Mouse (Mus musculus): ENCODE measurements around the gene Lrrn2. TPM values are rescaled to one million over a fixed set of nuclear protein-coding genes. Genes with fewer than 3 reads are reported as not detected.
A peak's percentile ranks its signal among the peaks of the same experiment; 100 is the strongest.

The Lrrn2 gene
- polyA plus RNA-seq, 1 experiment from 2014 or later = 2.6 TPM

GRCm38 (mm10) chr1:132909951-132910350 is 29.9 kb downstream of the Lrrn2 start:
- Histone ChIP-seq H3K27me3 (ENCODE audit: control insufficient read depth, insufficient read depth, low read length) (no peaks in the 10 kb centered on the region), H3K4me1 (ENCODE audit: control insufficient read depth, insufficient read depth, low read length) (peaks cover 8% of the 10 kb centered on the region), H3K9me3 (ENCODE audit: control insufficient read depth, low read length) (no peaks in the 10 kb centered on the region), H3K36me3 (ENCODE audit: control insufficient read depth, insufficient read depth, low read length) (no peaks in the 10 kb centered on the region), H3K9ac (ENCODE audit: low read length) (no peak overlapping the region), H3K27ac (replicated peaks; ENCODE audit: low read depth, low read length) (no peak overlapping the region), H3K4me2 (ENCODE audit: low read depth, severe bottlenecking) (no peak overlapping the region), H3K4me3 (ENCODE audit: low read depth, low read length) (no peak overlapping the region)
- WGBS = 57% methylated on average over 1 of the region's 1 CpGs
- DNase-seq (ENCODE audit: low spot score) = no peak
- no peak for ATAC-seq (ENCODE audit: insufficient number of reproducible peaks, low FRiP score, low TSS enrichment, low read depth)

- no peak overlapping the region for H3K4me2 ChIP-seq (ENCODE audit: low read depth, severe bottlenecking)
- no peak overlapping the region for H3K27ac ChIP-seq (replicated peaks; ENCODE audit: low read depth, low read length)
- no peaks in the 10 kb centered on the region for H3K9me3 ChIP-seq (ENCODE audit: control insufficient read depth, low read length)
- ATAC-seq (ENCODE audit: insufficient number of reproducible peaks, low FRiP score, low TSS enrichment, low read depth) = no peak
- no peak overlapping the region for H3K4me3 ChIP-seq (ENCODE audit: low read depth, low read length)
- 13% methylated on average over 11 of the region's 11 CpGs for WGBS
- H3K4me1 ChIP-seq (ENCODE audit: control insufficient read depth, insufficient read depth, low read length) = peaks cover 8% of the 10 kb centered on the region
- peak; percentile 33 for DNase-seq (ENCODE audit: low spot score)
- no peak overlapping the region for H3K9ac ChIP-seq (ENCODE audit: low read length)
- no peaks in the 10 kb centered on the region for H3K27me3 ChIP-seq (ENCODE audit: control insufficient read depth, insufficient read depth, low read length)
- no peaks in the 10 kb centered on the region for H3K36me3 ChIP-seq (ENCODE audit: control insufficient read depth, insufficient read depth, low read length)
These were observed 30.5 kb downstream of the Lrrn2 start for GRCm38 (mm10) chr1:132910414-132911041.

- H3K4me3 ChIP-seq (ENCODE audit: low read depth, low read length) = no peak overlapping the region
- no peak for DNase-seq (ENCODE audit: low spot score)
- no peak for ATAC-seq (ENCODE audit: insufficient number of reproducible peaks, low FRiP score, low TSS enrichment, low read depth)
- H3K9ac ChIP-seq (ENCODE audit: low read length) = no peak overlapping the region
- H3K36me3 ChIP-seq (ENCODE audit: control insufficient read depth, insufficient read depth, low read length) = no peaks in the 10 kb centered on the region
- no peak overlapping the region for H3K27ac ChIP-seq (replicated peaks; ENCODE audit: low read depth, low read length)
- WGBS = 66% methylated on average over 6 of the region's 6 CpGs
- H3K4me2 ChIP-seq (ENCODE audit: low read depth, severe bottlenecking) = no peak overlapping the region
- 0 out of 2 replicates have a peak, but pooled peaks cover 2% of the 10 kb centered on the region for H3K27me3 ChIP-seq (ENCODE audit: control insufficient read depth, insufficient read depth, low read length)
- no peaks in the 10 kb centered on the region for H3K9me3 ChIP-seq (ENCODE audit: control insufficient read depth, low read length)
- peaks cover 17% of the 10 kb centered on the region for H3K4me1 ChIP-seq (ENCODE audit: control insufficient read depth, insufficient read depth, low read length)
These were observed 35.9 kb downstream of the Lrrn2 start for GRCm38 (mm10) chr1:132915849-132916493.

- H3K36me3 ChIP-seq (ENCODE audit: control insufficient read depth, insufficient read depth, low read length) = no peaks in the 10 kb centered on the region
- 10% methylated on average over 8 of the region's 8 CpGs for WGBS
- peaks cover 19% of the 10 kb centered on the region for H3K4me1 ChIP-seq (ENCODE audit: control insufficient read depth, insufficient read depth, low read length)
- no peak overlapping the region for H3K4me3 ChIP-seq (ENCODE audit: low read depth, low read length)
- no peak overlapping the region for H3K4me2 ChIP-seq (ENCODE audit: low read depth, severe bottlenecking)
- no peaks in the 10 kb centered on the region for H3K9me3 ChIP-seq (ENCODE audit: control insufficient read depth, low read length)
- no peak for DNase-seq (ENCODE audit: low spot score)
- H3K27me3 ChIP-seq (ENCODE audit: control insufficient read depth, insufficient read depth, low read length) = 0 out of 2 replicates have a peak, but pooled peaks cover 2% of the 10 kb centered on the region
- no peak overlapping the region for H3K9ac ChIP-seq (ENCODE audit: low read length)
- ATAC-seq (ENCODE audit: insufficient number of reproducible peaks, low FRiP score, low TSS enrichment, low read depth) = no peak
- H3K27ac ChIP-seq (replicated peaks; ENCODE audit: low read depth, low read length) = no peak overlapping the region
These were observed 37.5 kb downstream of the Lrrn2 start for GRCm38 (mm10) chr1:132917554-132917953.

GRCm38 (mm10) chr1:132918117-132918680 is 38.1 kb downstream of the Lrrn2 start:
- Histone ChIP-seq H3K27me3 (ENCODE audit: control insufficient read depth, insufficient read depth, low read length) (0 out of 2 replicates have a peak, but pooled peaks cover 2% of the 10 kb centered on the region), H3K9me3 (ENCODE audit: control insufficient read depth, low read length) (no peaks in the 10 kb centered on the region), H3K9ac (ENCODE audit: low read length) (no peak overlapping the region), H3K27ac (replicated peaks; ENCODE audit: low read depth, low read length) (no peak overlapping the region), H3K4me2 (ENCODE audit: low read depth, severe bottlenecking) (no peak overlapping the region), H3K36me3 (ENCODE audit: control insufficient read depth, insufficient read depth, low read length) (no peaks in the 10 kb centered on the region), H3K4me1 (ENCODE audit: control insufficient read depth, insufficient read depth, low read length) (peaks cover 19% of the 10 kb centered on the region), H3K4me3 (ENCODE audit: low read depth, low read length) (no peak overlapping the region)
- WGBS = 20% methylated on average over 10 of the region's 10 CpGs
- no peak for DNase-seq (ENCODE audit: low spot score)
- no peak for ATAC-seq (ENCODE audit: insufficient number of reproducible peaks, low FRiP score, low TSS enrichment, low read depth)

GRCm38 (mm10) chr1:132919258-132919657 is 39.2 kb downstream of the Lrrn2 start:
- peaks cover 19% of the 10 kb centered on the region for H3K4me1 ChIP-seq (ENCODE audit: control insufficient read depth, insufficient read depth, low read length)
- 0 out of 2 replicates have a peak, but pooled peaks cover 2% of the 10 kb centered on the region for H3K27me3 ChIP-seq (ENCODE audit: control insufficient read depth, insufficient read depth, low read length)

GRCm38 (mm10) chr1:132921071-132921470 is 41.0 kb downstream of the Lrrn2 start:
- H3K4me1 ChIP-seq (ENCODE audit: control insufficient read depth, insufficient read depth, low read length) = peaks cover 19% of the 10 kb centered on the region
- WGBS = 10% methylated on average over 13 of the region's 13 CpGs
- no peak for ATAC-seq (ENCODE audit: insufficient number of reproducible peaks, low FRiP score, low TSS enrichment, low read depth)
- 0 out of 2 replicates have a peak, but pooled peaks cover under 1% of the 10 kb centered on the region for H3K27me3 ChIP-seq (ENCODE audit: control insufficient read depth, insufficient read depth, low read length)
- DNase-seq (ENCODE audit: low spot score) = peak; percentile 27
- no peaks in the 10 kb centered on the region for H3K36me3 ChIP-seq (ENCODE audit: control insufficient read depth, insufficient read depth, low read length)
- no peak overlapping the region for H3K27ac ChIP-seq (replicated peaks; ENCODE audit: low read depth, low read length)
- no peaks in the 10 kb centered on the region for H3K9me3 ChIP-seq (ENCODE audit: control insufficient read depth, low read length)
- H3K9ac ChIP-seq (ENCODE audit: low read length) = peak overlapping the region; percentile 19; the same call in 1 of the 2 replicates
- no peak overlapping the region for H3K4me2 ChIP-seq (ENCODE audit: low read depth, severe bottlenecking)
- no peak overlapping the region for H3K4me3 ChIP-seq (ENCODE audit: low read depth, low read length)

More at GRCm38 (mm10) chr1:132919258-132919657, 39.2 kb downstream of the Lrrn2 start:
- 80% methylated on average over 8 of the region's 8 CpGs for WGBS
- Histone ChIP-seq H3K4me3 (ENCODE audit: low read depth, low read length) (no peak overlapping the region), H3K27ac (replicated peaks; ENCODE audit: low read depth, low read length) (no peak overlapping the region), H3K9ac (ENCODE audit: low read length) (no peak overlapping the region), H3K9me3 (ENCODE audit: control insufficient read depth, low read length) (no peaks in the 10 kb centered on the region), H3K4me2 (ENCODE audit: low read depth, severe bottlenecking) (no peak overlapping the region), H3K36me3 (ENCODE audit: control insufficient read depth, insufficient read depth, low read length) (no peaks in the 10 kb centered on the region)
- ATAC-seq (ENCODE audit: insufficient number of reproducible peaks, low FRiP score, low TSS enrichment, low read depth) (no peak), DNase-seq (ENCODE audit: low spot score) (no peak)

- Histone ChIP-seq H3K36me3 (ENCODE audit: control insufficient read depth, insufficient read depth, low read length) (no peaks in the 10 kb centered on the region), H3K9me3 (ENCODE audit: control insufficient read depth, low read length) (no peaks in the 10 kb centered on the region), H3K4me3 (ENCODE audit: low read depth, low read length) (no peak overlapping the region), H3K4me1 (ENCODE audit: control insufficient read depth, insufficient read depth, low read length) (peaks cover 19% of the 10 kb centered on the region), H3K4me2 (ENCODE audit: low read depth, severe bottlenecking) (no peak overlapping the region), H3K9ac (ENCODE audit: low read length) (no peak overlapping the region), H3K27ac (replicated peaks; ENCODE audit: low read depth, low read length) (no peak overlapping the region), H3K27me3 (ENCODE audit: control insufficient read depth, insufficient read depth, low read length) (no peaks in the 10 kb centered on the region)
- ATAC-seq (ENCODE audit: insufficient number of reproducible peaks, low FRiP score, low TSS enrichment, low read depth) = no peak
- 90% methylated on average over 9 of the region's 9 CpGs for WGBS
- no peak for DNase-seq (ENCODE audit: low spot score)
These were observed 42.2 kb downstream of the Lrrn2 start for GRCm38 (mm10) chr1:132922257-132922656.

Measured in limb, embryonic 11.5 days (tissue).